Mouse (Mus musculus) cerebellum, adult 11-12 months (tissue): Measurements from ENCODE around the gene Rgs12.

ENCODE experiments used
- DNase-seq: peaks from one replicate; pipeline ENCODE4 v3.0.0; 2022

Gene Rgs12

GRCm38 (mm10) chr5:34984933-34985332 is 35.7 kb downstream of the Rgs12 start:
- DNase-seq, result no peak

GRCm38 (mm10) chr5:34985867-34986266 is 36.6 kb downstream of the Rgs12 start:
- DNase-seq, result peak; percentile 44

- no peak for DNase-seq
These were observed 38.2 kb downstream of the Rgs12 start for GRCm38 (mm10) chr5:34987396-34987795.

- no peak for DNase-seq
These were observed 39.4 kb downstream of the Rgs12 start for GRCm38 (mm10) chr5:34988690-34989089.

GRCm38 (mm10) chr5:34989321-34989772 is 40.1 kb downstream of the Rgs12 start:
- no peak for DNase-seq

- no peak for DNase-seq
These were observed 49.5 kb downstream of the Rgs12 start for GRCm38 (mm10) chr5:34998754-34999153.

GRCm38 (mm10) chr5:34999281-34999680 is 50.0 kb downstream of the Rgs12 start:
- no peak for DNase-seq

- no peak for DNase-seq
These were observed 51.1 kb downstream of the Rgs12 start for GRCm38 (mm10) chr5:35000323-35000722.

- no peak for DNase-seq
These were observed 51.9 kb downstream of the Rgs12 start for GRCm38 (mm10) chr5:35001144-35001543.

GRCm38 (mm10) chr5:35003611-35004162 is 54.4 kb downstream of the Rgs12 start:
- no peak for DNase-seq

GRCm38 (mm10) chr5:35004769-35005168 is 55.5 kb downstream of the Rgs12 start:
- DNase-seq, result no peak

GRCm38 (mm10) chr5:35005659-35006058 is 56.4 kb downstream of the Rgs12 start:
- no peak for DNase-seq

GRCm38 (mm10) chr5:35006599-35006998 is 57.4 kb downstream of the Rgs12 start:
- no peak for DNase-seq

- DNase-seq, result no peak
These were observed 59.9 kb downstream of the Rgs12 start for GRCm38 (mm10) chr5:35009163-35009562.

- no peak for DNase-seq
These were observed 61.4 kb downstream of the Rgs12 start for GRCm38 (mm10) chr5:35010656-35011055.

GRCm38 (mm10) chr5:35011156-35011923 is 62.1 kb downstream of the Rgs12 start:
- no peak for DNase-seq

- DNase-seq, result no peak
These were observed 64.8 kb downstream of the Rgs12 start for GRCm38 (mm10) chr5:35014036-35014435.

GRCm38 (mm10) chr5:35019673-35020300 is 70.5 kb downstream of the Rgs12 start:
- no peak for DNase-seq

- DNase-seq, result no peak
These were observed 71.4 kb downstream of the Rgs12 start for GRCm38 (mm10) chr5:35020410-35021241.

- DNase-seq, result no peak
These were observed 75.7 kb downstream of the Rgs12 start for GRCm38 (mm10) chr5:35024975-35025374.

GRCm38 (mm10) chr5:35029303-35029702 is 80.1 kb downstream of the Rgs12 start:
- no peak for DNase-seq

- no peak for DNase-seq
These were observed 80.5 kb downstream of the Rgs12 start for GRCm38 (mm10) chr5:35029755-35030154.

- no peak for DNase-seq
These were observed 83.8 kb downstream of the Rgs12 start for GRCm38 (mm10) chr5:35033068-35033467.
